Mouse (Mus musculus) neural tube, embryonic 12.5 days (tissue): Measurements from ENCODE around the gene Mmp2. TPM values are rescaled to one million over a fixed set of nuclear protein-coding genes. Genes with fewer than 3 reads are reported as not detected.
A peak's percentile ranks its signal among the peaks of the same experiment; 100 is the strongest.
"Not testable (repeated sequence)": the region's sequence is repeated elsewhere in the genome, so short reads cannot be mapped to it uniquely, and the experiment has no call there.

ENCODE experiments used
- ATAC-seq: fragments of 200-750 bp; cut with Nextera tagmentation; 2 replicates; pipeline ENCODE4 v1.8.0; 2017; ENCODE audit warnings: low read depth, mild to moderate bottlenecking, moderate TSS enrichment, moderate library complexity; ENCODE audit not compliant: low FRiP score
- H3K27ac ChIP-seq: fragments of 300-500 bp; sonication (generic); 2 replicates; pipeline ENCODE4 v1.5.1; 2016
- H3K27me3 ChIP-seq: fragments of 300-500 bp; sonication (generic); replicated peaks from 2 replicates; pipeline ENCODE4 v1.6.1; 2016; ENCODE audit warnings: mild to moderate bottlenecking
- H3K36me3 ChIP-seq: fragments of 300-500 bp; sonication (generic); 2 replicates; pipeline ENCODE4 v1.6.1; 2016; ENCODE audit warnings: mild to moderate bottlenecking
- H3K4me1 ChIP-seq: fragments of 300-500 bp; sonication (generic); 2 replicates; pipeline ENCODE4 v1.6.1; 2016
- H3K4me2 ChIP-seq: fragments of 300-500 bp; sonication (generic); replicated peaks from 2 replicates; pipeline ENCODE4 v1.6.1; 2016; ENCODE audit warnings: mild to moderate bottlenecking
- H3K4me3 ChIP-seq: fragments of 300-500 bp; sonication (generic); 2 replicates; pipeline ENCODE4 v1.5.1; 2016
- H3K9ac ChIP-seq: fragments of 300-500 bp; sonication (generic); 2 replicates; pipeline ENCODE4 v1.6.1; 2016; ENCODE audit warnings: mild to moderate bottlenecking
- H3K9me3 ChIP-seq: fragments of 300-500 bp; sonication (generic); 2 replicates; pipeline ENCODE4 v1.6.1; 2016; ENCODE audit warnings: mild to moderate bottlenecking
- WGBS: fragments of 180-500 bp; shearing (Covaris S2); methylation state at CpG from one replicate; pipeline ENCODE4 v1.1.7; 2016; 5-methylcytosine and 5-hydroxymethylcytosine counted together
- polyA plus RNA-seq: library from polyadenylated mRNA; unstranded; fragments of >200 nt; fragmentation: Nextera tagmentation; extraction: Ambion mirVana; gene quantifications from 2 replicates; pipeline ENCODE4 v1.2.1, GENCODE M21; 2016

Mmp2 gene
- 58.1 and 64.3 TPM in 2 replicates for polyA plus RNA-seq

DNA sequence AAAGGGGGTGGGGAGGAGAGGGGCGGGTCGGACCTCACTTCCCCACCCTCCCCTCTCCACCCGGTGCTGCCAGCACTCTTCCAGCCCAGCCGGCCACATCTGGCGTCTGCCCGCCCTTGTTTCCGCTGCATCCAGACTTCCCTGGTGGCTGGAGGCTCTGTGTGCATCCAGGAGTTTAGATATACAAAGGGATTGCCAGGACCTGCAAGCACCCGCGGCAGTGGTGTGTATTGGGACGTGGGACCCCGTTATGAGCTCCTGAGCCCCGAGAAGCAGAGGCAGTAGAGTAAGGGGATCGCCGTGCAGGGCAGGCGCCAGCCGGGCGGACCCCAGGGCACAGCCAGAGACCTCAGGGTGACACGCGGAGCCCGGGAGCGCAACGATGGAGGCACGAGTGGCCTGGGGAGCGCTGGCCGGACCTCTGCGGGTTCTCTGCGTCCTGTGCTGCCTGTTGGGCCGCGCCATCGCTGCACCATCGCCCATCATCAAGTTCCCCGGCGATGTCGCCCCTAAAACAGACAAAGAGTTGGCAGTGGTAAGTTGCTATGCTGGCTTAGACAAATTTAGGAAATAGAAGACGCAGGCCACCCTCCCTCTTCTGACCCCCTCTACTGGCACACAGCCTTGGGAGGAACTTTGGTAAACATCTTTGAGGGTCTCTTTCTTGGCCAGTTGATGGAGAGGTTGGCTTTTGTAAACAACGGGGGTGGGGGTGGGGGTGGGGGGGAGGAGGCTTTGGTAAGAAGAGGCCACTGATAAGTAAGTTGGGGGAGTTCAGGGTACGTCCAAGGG lies at the start of gene Mmp2:
Gene Mmp2 (plus strand): TSS at position 49 of the 792 bp plus-strand sequence.
- H3K4me2 ChIP-seq: peak within 1 kb of the TSS; percentile 73
- H3K4me3 ChIP-seq: peak within 1 kb of the TSS; percentile 41
- no peaks in the 10 kb centered on the region for H3K36me3 ChIP-seq
- H3K9me3 ChIP-seq: no peaks in the 10 kb centered on the region
- ATAC-seq: peak; percentile 37; the same call in 1 of the 2 replicates
- no peak within 1 kb of the TSS for H3K27ac ChIP-seq
- H3K27me3 ChIP-seq: peaks cover 10% of the 10 kb centered on the region; the same call in 1 of the 2 replicates
- peak within 1 kb of the TSS; percentile 60 for H3K9ac ChIP-seq
- WGBS: 3% methylated on average over 37 of the region's 37 CpGs
- 0 out of 2 replicates have a peak, but pooled peaks cover 11% of the 10 kb centered on the region for H3K4me1 ChIP-seq

DNA sequence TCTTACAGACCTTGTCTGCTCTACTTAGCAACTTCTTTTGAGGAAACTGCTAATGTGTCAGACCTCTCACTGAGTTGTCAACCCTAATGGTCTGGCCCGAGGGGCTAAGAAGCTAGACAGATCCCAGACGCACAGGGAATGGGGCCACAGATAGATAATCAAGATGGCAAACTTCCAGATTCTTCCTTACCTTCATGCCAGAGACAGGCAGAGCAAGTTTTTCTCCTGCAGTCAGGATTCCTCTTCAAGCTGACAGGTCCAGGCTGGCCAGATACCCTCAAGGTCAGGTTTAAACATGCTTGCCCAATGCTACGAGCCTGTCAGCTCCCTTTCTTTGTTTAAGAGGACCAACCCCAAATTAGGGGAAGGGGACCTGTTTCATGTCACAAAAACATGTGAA lies 46.1 kb upstream of the Mmp2 start:
- Histone ChIP-seq H3K4me1 (0 out of 2 replicates have a peak, but pooled peaks cover 6% of the 10 kb centered on the region), H3K27ac (no peak overlapping the region), H3K4me3 (no peak overlapping the region), H3K9me3 (0 out of 2 replicates have a peak, but pooled peaks cover under 1% of the 10 kb centered on the region), H3K36me3 (no peaks in the 10 kb centered on the region), H3K27me3 (no peaks in the 10 kb centered on the region), H3K4me2 (no peak overlapping the region), H3K9ac (no peak overlapping the region)
- ATAC-seq: no peak
- 68% methylated on average over 3 of the region's 3 CpGs for WGBS

DNA sequence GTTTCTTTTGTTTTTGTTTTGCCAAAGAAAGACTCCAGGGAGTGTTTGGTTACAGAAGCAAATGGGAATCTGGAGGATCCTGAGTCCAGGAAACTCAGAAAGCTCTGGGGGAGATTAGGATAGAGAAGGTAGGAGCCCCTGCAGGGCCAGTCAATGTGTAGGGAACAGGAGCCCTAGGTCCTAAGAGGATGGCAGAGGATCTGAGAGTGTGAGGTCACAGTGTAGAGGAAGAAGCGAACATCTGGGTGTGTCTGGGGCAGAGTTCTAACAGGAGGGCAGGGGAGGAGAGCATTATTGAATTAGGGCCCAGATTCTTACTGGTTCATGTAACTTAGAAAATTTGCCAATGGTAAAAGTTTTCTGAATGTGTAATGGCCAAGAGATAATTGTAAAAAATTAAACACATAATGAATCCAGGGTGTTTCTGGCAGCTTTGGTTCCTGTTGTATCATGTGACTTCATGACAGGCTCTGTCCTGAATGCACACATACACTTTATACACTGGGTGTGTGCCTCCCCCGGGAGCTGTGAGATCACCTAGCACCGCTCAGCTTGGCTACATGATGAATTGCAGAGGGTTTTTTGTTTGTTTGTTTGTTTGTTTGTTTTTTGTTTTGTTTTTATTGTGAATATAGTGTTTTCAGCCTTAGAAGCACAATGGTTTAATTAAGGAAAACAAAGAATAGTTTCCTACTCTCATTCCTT lies 43.0 kb upstream of the Mmp2 start:
- H3K4me1 ChIP-seq: no peaks in the 10 kb centered on the region
- 0 out of 2 replicates have a peak, but pooled peaks cover 5% of the 10 kb centered on the region for H3K9me3 ChIP-seq
- ATAC-seq: no peak
- no peak overlapping the region for H3K4me3 ChIP-seq
- no peak overlapping the region for H3K9ac ChIP-seq
- no peaks in the 10 kb centered on the region for H3K27me3 ChIP-seq
- 74% methylated on average over 3 of the region's 3 CpGs for WGBS
- H3K4me2 ChIP-seq: no peak overlapping the region
- H3K36me3 ChIP-seq: no peaks in the 10 kb centered on the region
- no peak overlapping the region for H3K27ac ChIP-seq

DNA sequence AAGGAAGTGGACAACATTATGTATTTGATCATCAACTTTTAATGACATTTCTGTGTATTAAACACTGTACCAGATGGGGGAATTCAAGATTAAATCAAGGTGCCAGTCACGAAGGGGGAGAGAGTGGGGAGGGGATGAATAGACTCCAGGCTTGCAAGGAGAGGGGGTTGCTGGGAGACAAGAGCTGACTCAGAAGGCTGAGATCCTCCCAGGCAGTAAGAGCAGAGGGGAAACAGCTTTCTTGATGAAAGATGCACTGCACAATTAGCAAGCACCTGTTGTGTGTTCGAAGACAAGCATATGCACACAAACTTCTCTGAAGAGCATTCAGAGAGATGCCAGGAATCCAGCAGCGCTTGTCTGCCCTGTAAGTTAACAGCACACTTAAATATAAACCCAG lies 36.3 kb upstream of the Mmp2 start:
- H3K9me3 ChIP-seq: 0 out of 2 replicates have a peak, but pooled peaks cover 5% of the 10 kb centered on the region
- no peaks in the 10 kb centered on the region for H3K4me1 ChIP-seq
- no peak overlapping the region for H3K27ac ChIP-seq
- no peaks in the 10 kb centered on the region for H3K27me3 ChIP-seq
- no peak for ATAC-seq
- no peak overlapping the region for H3K4me2 ChIP-seq
- H3K36me3 ChIP-seq: no peaks in the 10 kb centered on the region
- no peak overlapping the region for H3K9ac ChIP-seq
- 78% methylated on average over 3 of the region's 3 CpGs for WGBS
- no peak overlapping the region for H3K4me3 ChIP-seq

DNA sequence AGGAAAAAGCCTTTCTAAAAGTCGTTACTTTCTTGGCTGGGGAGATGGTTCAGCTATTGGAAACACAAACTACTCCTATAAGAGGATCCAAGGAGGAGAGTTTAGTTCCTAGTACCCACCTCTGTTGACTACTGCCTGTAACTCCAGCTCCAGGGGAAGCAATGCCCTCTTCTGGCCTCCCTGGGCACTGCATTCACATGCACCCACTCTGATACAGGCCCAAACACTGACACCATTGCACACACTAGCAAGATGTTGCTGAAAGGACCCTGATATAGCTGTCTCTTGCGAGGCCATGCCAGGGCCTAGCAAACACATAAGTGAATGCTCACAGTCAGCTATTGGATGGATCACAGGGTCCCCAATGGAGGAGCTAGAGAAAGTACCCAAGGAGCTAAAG lies 35.1 kb upstream of the Mmp2 start:
- H3K4me2 ChIP-seq, H3K27me3 ChIP-seq, H3K27ac ChIP-seq, H3K4me1 ChIP-seq, H3K9ac ChIP-seq, H3K9me3 ChIP-seq, H3K4me3 ChIP-seq, H3K36me3 ChIP-seq, ATAC-seq: not testable (repeated sequence)
- WGBS: 78% methylated on average over 2 of the region's 2 CpGs

DNA sequence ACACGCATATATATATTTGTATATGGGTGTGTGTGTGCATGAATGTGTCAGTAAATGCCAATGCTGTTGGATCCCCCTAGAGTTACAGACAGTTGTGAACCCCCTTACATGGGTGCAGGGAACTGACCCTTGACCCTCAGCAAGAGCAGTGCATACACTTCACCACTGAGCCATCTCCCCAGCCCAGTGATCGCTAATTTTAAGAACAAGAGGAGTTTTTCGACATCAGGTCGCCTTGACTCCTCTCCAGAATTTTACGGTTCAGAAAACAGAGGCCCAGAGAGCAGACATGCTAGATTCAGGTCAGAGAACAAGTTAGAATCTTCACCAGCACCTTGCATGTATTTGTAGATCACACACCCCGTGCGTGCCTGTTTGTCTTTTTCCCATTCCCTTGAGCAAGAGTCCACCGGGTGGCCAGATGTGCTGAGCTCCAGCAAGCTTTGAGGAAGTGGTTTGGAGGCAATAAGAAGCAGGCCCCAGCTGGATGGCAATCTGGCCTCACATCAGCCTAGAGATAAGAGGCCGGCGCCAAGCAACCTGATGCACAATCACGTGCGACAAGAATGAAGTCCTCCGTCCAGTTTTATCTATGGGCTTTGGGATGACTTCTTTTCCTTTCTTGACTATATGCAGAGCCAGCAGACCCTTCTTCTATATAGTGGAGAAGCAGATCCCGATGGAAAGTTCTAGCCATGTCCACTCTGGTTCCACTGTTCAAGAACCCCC lies 33.1 kb upstream of the Mmp2 start:
- no peak for ATAC-seq
- H3K9ac ChIP-seq: no peak overlapping the region
- H3K36me3 ChIP-seq: no peaks in the 10 kb centered on the region
- H3K4me3 ChIP-seq: no peak overlapping the region
- no peaks in the 10 kb centered on the region for H3K4me1 ChIP-seq
- no peaks in the 10 kb centered on the region for H3K9me3 ChIP-seq
- no peaks in the 10 kb centered on the region for H3K27me3 ChIP-seq
- no peak overlapping the region for H3K4me2 ChIP-seq
- no peak overlapping the region for H3K27ac ChIP-seq
- 86% methylated on average over 14 of the region's 14 CpGs for WGBS

DNA sequence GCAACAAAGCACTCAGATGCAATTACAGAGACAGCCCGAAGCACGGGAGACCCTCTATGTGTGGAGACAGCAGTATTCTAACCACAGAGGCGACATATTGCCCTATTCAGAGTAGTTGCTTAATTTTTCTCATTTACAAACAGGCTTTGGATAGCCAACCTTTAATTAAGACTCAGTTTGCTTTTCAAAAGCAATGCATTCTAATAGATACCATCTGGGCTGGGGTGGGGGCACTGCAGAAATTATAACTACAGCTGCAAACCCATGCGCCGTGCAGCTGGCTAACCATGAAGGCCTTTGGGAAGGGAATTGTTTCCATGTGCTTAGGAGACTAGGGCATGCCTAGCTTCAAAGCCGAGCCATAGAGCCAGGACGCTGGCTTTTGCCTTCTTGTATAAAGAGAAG lies 29.6 kb upstream of the Mmp2 start:
- H3K9me3 ChIP-seq: no peaks in the 10 kb centered on the region
- no peak overlapping the region for H3K4me3 ChIP-seq
- ATAC-seq: no peak
- no peak overlapping the region for H3K4me2 ChIP-seq
- H3K27ac ChIP-seq: no peak overlapping the region
- no peak overlapping the region for H3K9ac ChIP-seq
- no peaks in the 10 kb centered on the region for H3K27me3 ChIP-seq
- WGBS: 69% methylated on average over 7 of the region's 7 CpGs
- H3K36me3 ChIP-seq: no peaks in the 10 kb centered on the region
- H3K4me1 ChIP-seq: no peaks in the 10 kb centered on the region

DNA sequence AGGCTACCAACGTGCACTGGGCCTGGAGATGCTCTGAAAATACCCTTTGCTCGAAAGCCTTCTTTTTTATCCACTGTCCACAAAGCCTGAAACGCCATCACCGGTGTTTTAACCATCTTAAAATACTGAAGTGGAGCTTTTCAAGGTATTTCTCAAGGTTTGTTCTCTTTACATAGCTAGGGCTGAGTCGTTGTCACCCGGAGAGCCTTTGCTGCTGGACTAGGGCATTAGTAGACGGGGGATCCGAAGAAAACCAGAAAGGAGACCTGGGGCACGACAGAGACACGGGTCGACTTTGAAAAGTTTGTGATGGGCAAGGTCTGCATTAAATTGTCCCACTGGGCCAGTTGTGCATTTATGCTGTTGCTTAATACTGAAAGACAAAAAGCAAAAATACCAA lies 27.7 kb upstream of the Mmp2 start:
- ATAC-seq: no peak
- 90% methylated on average over 11 of the region's 11 CpGs for WGBS
- no peaks in the 10 kb centered on the region for H3K36me3 ChIP-seq
- H3K4me2 ChIP-seq: no peak overlapping the region
- no peaks in the 10 kb centered on the region for H3K27me3 ChIP-seq
- H3K4me3 ChIP-seq: no peak overlapping the region
- H3K9me3 ChIP-seq: no peaks in the 10 kb centered on the region
- no peak overlapping the region for H3K27ac ChIP-seq
- H3K4me1 ChIP-seq: no peaks in the 10 kb centered on the region
- no peak overlapping the region for H3K9ac ChIP-seq

DNA sequence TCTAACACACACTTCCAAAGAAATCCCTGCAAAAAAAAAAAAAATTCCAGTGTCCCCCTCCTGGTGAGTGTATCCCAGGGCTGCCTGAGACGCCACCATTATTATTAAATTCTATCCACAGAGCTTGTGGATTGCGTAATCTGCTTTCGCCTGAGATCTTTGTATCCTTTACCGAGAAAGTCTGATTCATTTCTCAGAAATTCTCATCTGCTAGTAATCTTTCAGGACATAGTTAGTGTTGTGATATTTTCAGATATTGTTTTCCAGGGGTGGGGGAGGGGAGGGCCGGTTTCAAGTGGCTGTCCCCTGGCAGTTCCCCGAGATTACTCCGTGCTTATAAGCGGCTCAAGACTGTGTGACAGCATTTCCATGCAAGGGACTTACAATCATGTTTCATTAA lies 25.9 kb upstream of the Mmp2 start:
- no peak overlapping the region for H3K4me3 ChIP-seq
- H3K9ac ChIP-seq: no peak overlapping the region
- no peak overlapping the region for H3K4me2 ChIP-seq
- H3K9me3 ChIP-seq: no peaks in the 10 kb centered on the region
- no peak overlapping the region for H3K27ac ChIP-seq
- H3K4me1 ChIP-seq: no peaks in the 10 kb centered on the region
- H3K36me3 ChIP-seq: no peaks in the 10 kb centered on the region
- 69% methylated on average over 8 of the region's 8 CpGs for WGBS
- no peak for ATAC-seq
- no peaks in the 10 kb centered on the region for H3K27me3 ChIP-seq

DNA sequence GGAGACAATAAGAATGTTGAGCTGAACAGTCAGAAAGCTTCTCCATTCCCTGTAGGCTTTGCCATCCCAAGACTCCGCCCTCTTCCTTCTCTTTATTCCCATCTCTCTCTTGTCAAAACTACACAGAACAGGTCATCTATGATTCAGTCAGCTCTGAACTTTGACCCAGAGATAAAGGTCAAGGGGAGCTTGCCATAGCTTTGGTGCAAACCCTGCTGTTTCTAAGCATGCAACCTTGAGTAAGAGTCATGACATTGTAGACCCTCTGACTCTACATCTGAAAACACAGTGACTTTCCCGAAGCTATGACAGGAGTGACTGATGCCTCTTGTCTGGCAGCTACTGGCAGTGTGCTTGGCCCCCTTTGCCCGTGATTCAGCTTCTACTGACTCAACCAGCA lies 24.5 kb upstream of the Mmp2 start:
- Histone ChIP-seq H3K27ac (no peak overlapping the region), H3K36me3 (no peaks in the 10 kb centered on the region), H3K4me1 (no peaks in the 10 kb centered on the region), H3K9me3 (no peaks in the 10 kb centered on the region), H3K4me2 (no peak overlapping the region), H3K27me3 (no peaks in the 10 kb centered on the region), H3K4me3 (no peak overlapping the region), H3K9ac (no peak overlapping the region)
- ATAC-seq: no peak
- WGBS: 86% methylated on average over 3 of the region's 3 CpGs

DNA sequence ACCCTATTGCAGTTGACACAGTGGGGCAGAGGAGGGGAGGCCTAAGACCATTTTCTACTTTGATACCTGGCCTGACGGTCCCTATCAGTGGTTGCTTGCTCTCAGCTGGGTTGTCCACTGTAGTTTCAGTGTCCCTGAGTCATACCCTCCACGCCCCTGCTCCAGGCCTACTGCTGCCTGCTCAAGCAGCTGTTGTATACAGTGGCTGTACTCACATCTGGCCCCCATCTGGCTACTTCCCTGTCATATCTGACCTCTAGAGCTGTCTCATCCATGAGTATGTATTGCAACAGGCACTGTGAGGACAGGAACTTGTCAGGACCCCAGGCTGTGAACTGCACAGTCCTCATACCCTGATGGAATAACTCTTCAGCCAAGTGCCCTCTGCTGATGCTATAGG lies 14.3 kb upstream of the Mmp2 start:
- H3K9ac ChIP-seq: no peak overlapping the region
- 90% methylated on average over 2 of the region's 2 CpGs for WGBS
- no peak for ATAC-seq
- H3K9me3 ChIP-seq: no peaks in the 10 kb centered on the region
- no peaks in the 10 kb centered on the region for H3K36me3 ChIP-seq
- H3K4me3 ChIP-seq: no peak overlapping the region
- no peak overlapping the region for H3K27ac ChIP-seq
- H3K27me3 ChIP-seq: no peaks in the 10 kb centered on the region
- H3K4me2 ChIP-seq: no peak overlapping the region
- no peaks in the 10 kb centered on the region for H3K4me1 ChIP-seq

DNA sequence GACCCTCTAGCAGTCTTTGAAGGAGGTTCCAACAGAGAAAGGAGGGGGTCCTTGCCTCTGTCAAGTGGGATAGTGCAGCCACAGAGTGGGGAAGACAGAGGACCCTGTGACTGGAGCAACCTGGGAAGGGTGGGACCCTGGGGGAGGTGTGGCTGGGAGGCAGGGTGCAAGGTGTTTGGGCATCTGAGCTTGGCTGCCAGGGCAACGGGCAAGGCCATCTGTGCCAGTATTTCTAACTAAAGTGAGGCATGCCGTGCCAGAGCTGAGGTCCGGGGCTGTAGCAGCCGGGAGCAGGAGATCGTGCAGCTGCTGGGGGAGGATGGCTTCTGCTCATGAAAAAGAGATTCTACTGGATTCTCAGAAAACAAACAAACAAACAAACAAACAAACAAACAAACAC lies 11.4 kb upstream of the Mmp2 start:
- no peak for ATAC-seq
- Histone ChIP-seq H3K27me3 (no peaks in the 10 kb centered on the region), H3K4me2 (no peak overlapping the region), H3K4me1 (no peaks in the 10 kb centered on the region), H3K36me3 (no peaks in the 10 kb centered on the region), H3K4me3 (no peak overlapping the region), H3K9ac (no peak overlapping the region), H3K27ac (no peak overlapping the region), H3K9me3 (no peaks in the 10 kb centered on the region)
- WGBS: 80% methylated on average over 5 of the region's 5 CpGs
